In genomic region chr11:114402556-114403320, GRCm38 (mm10) we compare ENCODE assay signal across 9 mouse cellular contexts.
DNase-seq lines count a peak whose midpoint lies in the region; ATAC-seq lines count a peak whose summit lies in the region.
"Had no signal": no experiment of that assay in that cellular context is flagged by ENCODE, and none has a peak within 500 bp of the region (broad histone marks: within the 10 kb centered on the region; RNA-seq: fewer than 3 reads in every experiment).

No protein-coding gene starts in this region.

- H3K36me3 ChIP-seq in embryonic facial prominence, embryonic 14.5 days (ENCODE audit: control insufficient read depth, insufficient read depth, low read length): no peaks in the 10 kb centered on the region
- H3K36me3 ChIP-seq: G1E had no signal

- H3K9ac ChIP-seq in embryonic facial prominence, embryonic 14.5 days (ENCODE audit: low read depth, low read length): no peak overlapping the region

- ATAC-seq in embryonic facial prominence, embryonic 14.5 days (ENCODE audit: low read depth): no peak
- no peak for ATAC-seq in megakaryocyte progenitor cell, adult 5-6 weeks (replicated peaks; ENCODE audit: poor library complexity)

- no peak overlapping the region for H3K4me2 ChIP-seq in embryonic facial prominence, embryonic 14.5 days (ENCODE audit: low read depth, low read length)

- no peak overlapping the region; the same call in 1 of the 2 replicates for H3K27ac ChIP-seq in embryonic facial prominence, embryonic 14.5 days (replicated peaks; ENCODE audit: low read depth, low read length)

- WGBS in embryonic facial prominence, embryonic 14.5 days: 44% methylated on average over 12 of the region's 15 CpGs

- no peaks in the 10 kb centered on the region for H3K27me3 ChIP-seq in embryonic facial prominence, embryonic 14.5 days (replicated peaks; ENCODE audit: control insufficient read depth, insufficient read depth, low read length)

- no peaks in the 10 kb centered on the region for H3K9me3 ChIP-seq in embryonic facial prominence, embryonic 14.5 days (ENCODE audit: control insufficient read depth, low read length)

- peak; percentile 75 for DNase-seq in heart, adult 11 months
- DNase-seq in heart, postnatal 25 days (ENCODE audit: low spot score): no peak
- DNase-seq in ovary, postnatal 36 days (ENCODE audit: low spot score): peak; percentile 18
- no peak for DNase-seq in ovary, postnatal 10 days (ENCODE audit: low spot score)
- peak; percentile 40 for DNase-seq in embryonic facial prominence, embryonic 14.5 days (ENCODE audit: low spot score)
- DNase-seq in lung, postnatal 14 days: peak; percentile 37
- no peak for DNase-seq in urinary bladder, postnatal 25 days (ENCODE audit: low spot score)

- intact Hi-C loops in heart, postnatal 25 days (cut with DNase I): no loop called here

- H3K4me1 ChIP-seq in embryonic facial prominence, embryonic 14.5 days (ENCODE audit: control insufficient read depth, insufficient read depth, low read length): peaks cover 9% of the 10 kb centered on the region

- no peak overlapping the region for H3K4me3 ChIP-seq in embryonic facial prominence, embryonic 14.5 days (ENCODE audit: low read depth, low read length)

Comparison
In these comparisons a context has a peak if more than half of its experiments do, and no peak if none do; other contexts are left out.
1. DNase-seq: peak in heart, adult 11 months (single experiment), ovary, postnatal 36 days (single experiment), embryonic facial prominence, embryonic 14.5 days (single experiment) and lung, postnatal 14 days (single experiment); none in heart, postnatal 25 days (single experiment), ovary, postnatal 10 days (single experiment) and urinary bladder, postnatal 25 days (single experiment).